Mouse (Mus musculus) frontal cortex, postnatal 25 days (tissue): ENCODE data around the gene Atxn7l1.

Experiments used
- DNase-seq, 2 experiments: peaks; one replicate each; pipeline ENCODE4 v3.0.0; 2022; ENCODE audit warnings: low spot score in 2 of 2

Atxn7l1 gene

GRCm38 (mm10) chr12:33360729-33361128, 213.2 kb downstream of the Atxn7l1 start:
- DNase-seq, result peak in 1 of 2 experiments; percentile 70

GRCm38 (mm10) chr12:33364511-33364910, 217.0 kb downstream of the Atxn7l1 start:
- DNase-seq, result no peak

- DNase-seq, result no peak
Observed at GRCm38 (mm10) chr12:33365133-33365532, 217.6 kb downstream of the Atxn7l1 start.

GRCm38 (mm10) chr12:33369555-33369954, 222.1 kb downstream of the Atxn7l1 start:
- DNase-seq, result no peak

- peak; percentile 60 to 63 for DNase-seq
Observed at GRCm38 (mm10) chr12:33379624-33380445, 232.3 kb downstream of the Atxn7l1 start.

- DNase-seq, result peak; percentile 64 to 65
Observed at GRCm38 (mm10) chr12:33388842-33389241, 241.3 kb downstream of the Atxn7l1 start.

GRCm38 (mm10) chr12:33390844-33391560, 243.5 kb downstream of the Atxn7l1 start:
- DNase-seq, result no peak

GRCm38 (mm10) chr12:33394804-33395623, 247.5 kb downstream of the Atxn7l1 start, which contains the start of gene Efcab10:
Gene Efcab10, plus strand, starts transcription at chr12:33394854.
- DNase-seq, result peak; percentile 20 to 31

- DNase-seq, result no peak
Observed at GRCm38 (mm10) chr12:33403265-33403693, 255.8 kb downstream of the Atxn7l1 start.

GRCm38 (mm10) chr12:33404996-33405395, 257.5 kb downstream of the Atxn7l1 start:
- DNase-seq, result no peak

GRCm38 (mm10) chr12:33405398-33406026, 258.0 kb downstream of the Atxn7l1 start:
- no peak for DNase-seq

- DNase-seq, result no peak
Observed at GRCm38 (mm10) chr12:33411580-33412151, 264.2 kb downstream of the Atxn7l1 start.
